Mouse (Mus musculus) CH12.LX (cell line): ENCODE measurements at regions not wholly inside any gene's neighbourhood (a gene's known extent, or its start where the extent isn't known, plus 50 kb on each side); places are given as distances from the start of the nearest gene placed in this dataset.
A peak's percentile ranks its signal among the peaks of the same experiment; 100 is the strongest.

ENCODE experiments used
- DNase-seq: peaks from one replicate; pipeline ENCODE4 v3.0.0-alpha.2; 2013; ENCODE audit errors: extremely low read depth
- H3K27ac ChIP-seq: 2 replicates; pipeline ENCODE4 v1.5.1; 2012; ENCODE audit warnings: low read depth, mild to moderate bottlenecking, control low read depth, moderate library complexity; ENCODE audit not compliant: insufficient read depth
- H3K27me3 ChIP-seq: replicated peaks from 2 replicates; pipeline ENCODE3; 2012; ENCODE audit warnings: inconsistent platforms
- H3K36me3 ChIP-seq, 2 experiments: replicated peaks in 1 of 2; 2 replicates each; pipeline versions ENCODE3 to v1.6.1; 2012; ENCODE audit warnings: inconsistent platforms in 1 of 2, low read length in 1 of 2, mild to moderate bottlenecking in 1 of 2, mixed read lengths in 1 of 2, moderate library complexity in 1 of 2; ENCODE audit not compliant: control insufficient read depth in 1 of 2, insufficient read depth in 1 of 2
- H3K4me1 ChIP-seq, 2 experiments: 2 replicates each; pipeline ENCODE4 v1.6.1; 2012; ENCODE audit warnings: inconsistent platforms in 1 of 2, moderate library complexity in 1 of 2; ENCODE audit not compliant: insufficient read depth in 2 of 2, control insufficient read depth in 1 of 2
- H3K4me2 ChIP-seq: 2 replicates; pipeline ENCODE4 v1.6.1; 2012; ENCODE audit warnings: low read depth, mild to moderate bottlenecking, control low read depth; ENCODE audit not compliant: poor library complexity, insufficient read depth, severe bottlenecking
- H3K4me3 ChIP-seq, 3 experiments: fragments of 150-350 bp in 1 of 3; sonication (generic) in 1 of 3; replicated peaks in 1 of 3; 2 replicates each; pipeline versions ENCODE3 to v1.5.1; 2011 to 2012; ENCODE audit warnings: low read depth in 2 of 3, low read length in 2 of 3, mild to moderate bottlenecking in 2 of 3, moderate library complexity in 2 of 3, control low read depth in 1 of 3, improper control_type of control experiment in 1 of 3, inconsistent platforms in 1 of 3, mixed read lengths in 1 of 3; ENCODE audit not compliant: poor library complexity in 1 of 3
- H3K79me2 ChIP-seq: replicated peaks from 2 replicates; pipeline ENCODE4 v1.6.1; 2012; ENCODE audit warnings: mild to moderate bottlenecking, moderate library complexity; ENCODE audit not compliant: control insufficient read depth, poor library complexity, insufficient read depth, severe bottlenecking; ENCODE audit errors: extremely low read depth
- H3K9ac ChIP-seq: 2 replicates; pipeline ENCODE4 v1.6.1; 2012; ENCODE audit warnings: low read depth, mild to moderate bottlenecking, control low read depth, moderate library complexity; ENCODE audit not compliant: insufficient read depth
- H3K9me3 ChIP-seq: replicated peaks from 2 replicates; pipeline ENCODE3; 2012; ENCODE audit warnings: low read length, inconsistent platforms, mixed read lengths
- CHD2 ChIP-seq: IDR thresholded peaks from 2 replicates; pipeline ENCODE4 v1.6.1; 2011; ENCODE audit warnings: low read length, improper control_type of control experiment
- E2F4 ChIP-seq: IDR thresholded peaks from 2 replicates; pipeline ENCODE4 v1.6.1; 2011; ENCODE audit warnings: low read depth, low read length, improper control_type of control experiment; ENCODE audit not compliant: insufficient replicate concordance
- KAT2A ChIP-seq: IDR thresholded peaks from 2 replicates; pipeline ENCODE4 v1.6.1; 2012; ENCODE audit warnings: low read length, improper control_type of control experiment, inconsistent platforms; ENCODE audit not compliant: insufficient replicate concordance
- POLR2AphosphoS2 ChIP-seq: IDR thresholded peaks from 2 replicates; pipeline ENCODE4 v1.6.1; 2011; ENCODE audit warnings: low read depth, low read length, improper control_type of control experiment
- RCOR1 ChIP-seq: conservative IDR thresholded peaks from 2 replicates; pipeline ENCODE4 v1.6.1; 2012; ENCODE audit warnings: low read depth, mild to moderate bottlenecking, inconsistent platforms, low read length, improper control_type of control experiment
- SMC3 ChIP-seq: IDR thresholded peaks from 2 replicates; pipeline ENCODE4 v1.6.1; 2011; ENCODE audit warnings: low read depth, low read length, improper control_type of control experiment
- USF2 ChIP-seq: conservative IDR thresholded peaks from 2 replicates; pipeline ENCODE4 v1.6.1; 2011; ENCODE audit warnings: low read depth, low read length, improper control_type of control experiment
- dilution Hi-C: fragments of 300-500 bp; cut with MboI; formaldehyde crosslinking; loops from 2 replicates; pipeline ENCODE4 v1.14.3; 2020; ENCODE audit warnings: low sequenced_read_pairs; ENCODE audit not compliant: extremely low pct_unique_long_range_greater_than_20kb, extremely low pct_ligation_motif_present
- in situ Hi-C: fragments of 300-500 bp; cut with MboI; formaldehyde crosslinking; loops from 3 replicates; pipeline ENCODE4 v1.14.3; 2019; ENCODE audit warnings: low sequenced_read_pairs, low pct_ligation_motif_present, low pct_unique_long_range_greater_than_20kb, mixed read lengths

- no peaks in the 10 kb centered on the region for H3K9me3 ChIP-seq
- TF ChIP-seq POLR2AphosphoS2 = no peak
- no peak for TF ChIP-seq CHD2
- TF ChIP-seq E2F4 = no peak
- TF ChIP-seq, all 38 proteins: peak for 0
- Histone ChIP-seq H3K4me2 (no peak overlapping the region), H3K27me3 (no peaks in the 10 kb centered on the region), H3K4me3 (no peak overlapping the region), H3K4me1 (no peaks in the 10 kb centered on the region), H3K79me2 (no peaks in the 10 kb centered on the region), H3K36me3 (no peaks in the 10 kb centered on the region), H3K9ac (no peak overlapping the region), H3K27ac (no peak overlapping the region)
- DNase-seq = no peak
- in situ Hi-C loops = no loop called here
- dilution Hi-C loops = no loop called here
Observed at GRCm38 (mm10) chr16:27949811-27950210, 561.1 kb downstream of the Ccdc50 start.

GRCm38 (mm10) chr16:27962811-27963210 lies 574.1 kb downstream of the Ccdc50 start:
- in situ Hi-C loops = no loop called here
- Histone ChIP-seq H3K4me2 (no peak overlapping the region), H3K79me2 (no peaks in the 10 kb centered on the region), H3K27me3 (no peaks in the 10 kb centered on the region), H3K4me3 (no peak overlapping the region), H3K9me3 (no peaks in the 10 kb centered on the region), H3K4me1 (peaks cover 0 to 3% of the 10 kb centered on the region in 2 experiments; a peak in 1 of 4 replicates), H3K27ac (no peak overlapping the region), H3K36me3 (no peaks in the 10 kb centered on the region), H3K9ac (no peak overlapping the region)
- no peak for DNase-seq
- dilution Hi-C loops = no loop called here
- no peak for TF ChIP-seq KAT2A
- TF ChIP-seq USF2 = no peak

- in situ Hi-C loops (no loop called here), dilution Hi-C loops (no loop called here)
- TF ChIP-seq RCOR1 (no peak), SMC3 (no peak)
Observed at GRCm38 (mm10) chr16:27978730-27979440, 590.2 kb downstream of the Ccdc50 start.

More at GRCm38 (mm10) chr16:27978730-27979440, 590.2 kb downstream of the Ccdc50 start:
- H3K9ac ChIP-seq = no peak overlapping the region
- H3K4me3 ChIP-seq = no peak overlapping the region
- H3K27ac ChIP-seq = no peak overlapping the region
- no peaks in the 10 kb centered on the region for H3K36me3 ChIP-seq
- no peaks in the 10 kb centered on the region for H3K79me2 ChIP-seq
- no peaks in the 10 kb centered on the region for H3K9me3 ChIP-seq
- H3K27me3 ChIP-seq = no peaks in the 10 kb centered on the region
- no peak overlapping the region for H3K4me2 ChIP-seq
- DNase-seq = peak; percentile 13
- peaks cover 0 to 6% of the 10 kb centered on the region in 2 experiments; a peak in 2 of 4 replicates for H3K4me1 ChIP-seq
